Mouse (Mus musculus) MEL (cell line): ENCODE results near the gene Grsf1.

Source experiments
- CTCF ChIP-seq, 3 experiments: IDR thresholded peaks in 2 of 3; conservative IDR thresholded peaks in 1 of 3; 2 replicates each; pipeline ENCODE4 v1.5.1; 2011 to 2012; ENCODE audit warnings: low read length in 3 of 3, low read depth in 2 of 3, mild to moderate bottlenecking in 2 of 3, improper control_type of control experiment in 1 of 3, inconsistent platforms in 1 of 3, mixed read lengths in 1 of 3, moderate library complexity in 1 of 3; ENCODE audit not compliant: control insufficient read depth in 1 of 3, insufficient read depth in 1 of 3, poor library complexity in 1 of 3, severe bottlenecking in 1 of 3
- E2F4 ChIP-seq: IDR thresholded peaks from 2 replicates; pipeline ENCODE4 v1.6.1; 2011; ENCODE audit warnings: low read depth, low read length, improper control_type of control experiment, borderline replicate concordance
- EP300 ChIP-seq, 2 experiments: IDR thresholded peaks; 2 replicates each; pipeline ENCODE4 v1.6.1; 2011; ENCODE audit warnings: improper control_type of control experiment in 2 of 2, low read length in 2 of 2, low read depth in 1 of 2, mild to moderate bottlenecking in 1 of 2
- GATA1 ChIP-seq: IDR thresholded peaks from 2 replicates; pipeline ENCODE4 v1.6.1; 2011; ENCODE audit warnings: low read depth, low read length, improper control_type of control experiment
- HCFC1 ChIP-seq: IDR thresholded peaks from 2 replicates; pipeline ENCODE4 v1.6.1; 2012; ENCODE audit warnings: low read depth, mild to moderate bottlenecking, inconsistent platforms, low read length, improper control_type of control experiment, moderate library complexity
- MAFK ChIP-seq: IDR thresholded peaks from 2 replicates; pipeline ENCODE4 v1.6.1; 2011; ENCODE audit warnings: low read depth, mild to moderate bottlenecking, low read length, improper control_type of control experiment, borderline replicate concordance
- MAZ ChIP-seq: IDR thresholded peaks from 2 replicates; pipeline ENCODE4 v1.6.1; 2012; ENCODE audit warnings: low read depth, mild to moderate bottlenecking, inconsistent platforms, low read length, improper control_type of control experiment
- MXI1 ChIP-seq: IDR thresholded peaks from 2 replicates; pipeline ENCODE4 v1.6.1; 2011; ENCODE audit warnings: mild to moderate bottlenecking, low read depth, low read length, improper control_type of control experiment
- POLR2A ChIP-seq, 2 experiments: IDR thresholded peaks; 2 replicates each; pipeline ENCODE4 v1.6.1; 2011 to 2012; ENCODE audit warnings: low read length in 2 of 2, mild to moderate bottlenecking in 2 of 2, control low read depth in 1 of 2, improper control_type of control experiment in 1 of 2, low read depth in 1 of 2, moderate library complexity in 1 of 2; ENCODE audit not compliant: control insufficient read depth in 1 of 2, insufficient read depth in 1 of 2, poor library complexity in 1 of 2
- USF2 ChIP-seq, 2 experiments: IDR thresholded peaks; 2 replicates each; pipeline ENCODE4 v1.6.1; 2011 to 2012; ENCODE audit warnings: improper control_type of control experiment in 2 of 2, low read length in 2 of 2, borderline replicate concordance in 1 of 2, inconsistent platforms in 1 of 2, low read depth in 1 of 2, mild to moderate bottlenecking in 1 of 2; ENCODE audit not compliant: insufficient read depth in 1 of 2
- ZC3H11A ChIP-seq: IDR thresholded peaks from 2 replicates; pipeline ENCODE4 v1.6.1; 2012; ENCODE audit warnings: low read depth, mild to moderate bottlenecking, inconsistent platforms, low read length, improper control_type of control experiment
- ZNF384 ChIP-seq: IDR thresholded peaks from 2 replicates; pipeline ENCODE4 v1.6.1; 2012; ENCODE audit warnings: low read depth, mild to moderate bottlenecking, inconsistent platforms, low read length, improper control_type of control experiment

GRCm38 (mm10) chr5:88703551-88703950, 27.6 kb upstream of the Grsf1 start:
- TF ChIP-seq MAFK = no peak
- no peak for TF ChIP-seq GATA1
- no peak for TF ChIP-seq CTCF (IDR thresholded peaks at IDR 0.05 in 2 of 3, conservative IDR thresholded peaks at IDR 0.05 in 1 of 3; ENCODE audit: control insufficient read depth in 1 of 3, insufficient read depth in 1 of 3, low read depth in 2 of 3, low read length in 3 of 3, poor library complexity in 1 of 3, severe bottlenecking in 1 of 3)
- TF ChIP-seq E2F4 = no peak
- TF ChIP-seq EP300 (IDR thresholded peaks at IDR 0.05; ENCODE audit: low read depth in 1 of 2, low read length in 2 of 2) = no peak
- TF ChIP-seq HCFC1 = no peak
- TF ChIP-seq MAZ = no peak
- no peak for TF ChIP-seq MXI1
- TF ChIP-seq ZNF384 = no peak
- no peak for TF ChIP-seq POLR2A (IDR thresholded peaks at IDR 0.05; ENCODE audit: control insufficient read depth in 1 of 2, insufficient read depth in 1 of 2, low read depth in 1 of 2, low read length in 2 of 2, poor library complexity in 1 of 2)
- no peak for TF ChIP-seq USF2 (IDR thresholded peaks at IDR 0.05; ENCODE audit: borderline replicate concordance in 1 of 2, insufficient read depth in 1 of 2, low read depth in 1 of 2, low read length in 2 of 2)
- no peak for TF ChIP-seq ZC3H11A
